20 mouse cellular contexts compared by ENCODE assay signal in genomic region chr13:96735175-96735574, GRCm38 (mm10). TPM values are rescaled to one million over a fixed set of nuclear protein-coding genes. Genes with fewer than 3 reads are reported as not detected.
DNase-seq lines count a peak whose midpoint lies in the region; ATAC-seq and TF ChIP-seq lines count a peak whose summit lies in the region.
"Had no signal": no experiment of that assay in that cellular context is flagged by ENCODE, and none has a peak within 500 bp of the region (broad histone marks: within the 10 kb centered on the region; RNA-seq: fewer than 3 reads in every experiment).

No protein-coding gene starts in this region.

- H3K4me3 ChIP-seq in hindbrain, embryonic 14.5 days (replicated peaks; ENCODE audit: low read length) = no peak overlapping the region
- no peak overlapping the region for H3K4me3 ChIP-seq in hindbrain, embryonic 12.5 days
- H3K4me3 ChIP-seq in liver, postnatal 0 days (ENCODE audit: low read depth, low read length) = no peak overlapping the region
- H3K4me3 ChIP-seq: embryonic facial prominence, embryonic 12.5 days; gastrocnemius, adult 2 months; heart, embryonic 10.5 days; limb, embryonic 12.5 days; midbrain, embryonic 15.5 days; neural tube, embryonic 12.5 days had no signal

- H3K27me3 ChIP-seq in hindbrain, embryonic 14.5 days (ENCODE audit: control insufficient read depth, insufficient read depth, low read length) = no peaks in the 10 kb centered on the region
- no peaks in the 10 kb centered on the region for H3K27me3 ChIP-seq in hindbrain, embryonic 12.5 days
- H3K27me3 ChIP-seq in liver, postnatal 0 days (ENCODE audit: insufficient read depth, low read length) = no peaks in the 10 kb centered on the region
- H3K27me3 ChIP-seq: embryonic facial prominence, embryonic 12.5 days; limb, embryonic 12.5 days; midbrain, embryonic 15.5 days; neural tube, embryonic 12.5 days had no signal

- no peak overlapping the region for H3K4me2 ChIP-seq in hindbrain, embryonic 14.5 days (replicated peaks)
- H3K4me2 ChIP-seq in hindbrain, embryonic 12.5 days (replicated peaks) = no peak overlapping the region
- H3K4me2 ChIP-seq in liver, postnatal 0 days (ENCODE audit: low read depth, low read length) = no peak overlapping the region
- H3K4me2 ChIP-seq: embryonic facial prominence, embryonic 12.5 days; limb, embryonic 12.5 days; midbrain, embryonic 15.5 days; neural tube, embryonic 12.5 days had no signal

- ATAC-seq in hindbrain, embryonic 14.5 days (ENCODE audit: low FRiP score) = no peak
- ATAC-seq in hindbrain, embryonic 12.5 days (ENCODE audit: low FRiP score) = no peak
- no peak for ATAC-seq in liver, postnatal 0 days
- ATAC-seq: midbrain, embryonic 15.5 days had no signal

- H3K27ac ChIP-seq in hindbrain, embryonic 14.5 days = no peak overlapping the region
- H3K27ac ChIP-seq in hindbrain, embryonic 12.5 days = no peak overlapping the region
- no peak overlapping the region for H3K27ac ChIP-seq in liver, postnatal 0 days (ENCODE audit: low read depth)
- H3K27ac ChIP-seq: embryonic facial prominence, embryonic 12.5 days; gastrocnemius, adult 2 months; heart, embryonic 10.5 days; limb, embryonic 12.5 days; midbrain, embryonic 15.5 days; neural tube, embryonic 12.5 days had no signal

- TF ChIP-seq EP300 in liver, postnatal 0 days (IDR thresholded peaks at IDR 0.05; ENCODE audit: low read depth) = no peak

- TF ChIP-seq CTCF in liver, postnatal 0 days (IDR thresholded peaks at IDR 0.05; ENCODE audit: low read depth) = peak; percentile 65

- H3K4me1 ChIP-seq in hindbrain, embryonic 14.5 days (replicated peaks; ENCODE audit: control insufficient read depth, insufficient read depth, low read length) = no peaks in the 10 kb centered on the region
- no peaks in the 10 kb centered on the region for H3K4me1 ChIP-seq in hindbrain, embryonic 12.5 days
- H3K4me1 ChIP-seq in liver, postnatal 0 days (ENCODE audit: insufficient read depth) = peaks cover 8% of the 10 kb centered on the region; the same call in 1 of the 2 replicates
- H3K4me1 ChIP-seq: embryonic facial prominence, embryonic 12.5 days; heart, embryonic 10.5 days; limb, embryonic 12.5 days; midbrain, embryonic 15.5 days; neural tube, embryonic 12.5 days had no signal

- H3K36me3 ChIP-seq in hindbrain, embryonic 14.5 days (replicated peaks; ENCODE audit: control insufficient read depth, insufficient read depth) = no peaks in the 10 kb centered on the region
- no peaks in the 10 kb centered on the region for H3K36me3 ChIP-seq in hindbrain, embryonic 12.5 days
- no peaks in the 10 kb centered on the region for H3K36me3 ChIP-seq in liver, postnatal 0 days (replicated peaks; ENCODE audit: insufficient read depth, low read length)
- H3K36me3 ChIP-seq: embryonic facial prominence, embryonic 12.5 days; heart, embryonic 10.5 days; limb, embryonic 12.5 days; midbrain, embryonic 15.5 days; neural tube, embryonic 12.5 days had no signal

- H3K9me3 ChIP-seq in hindbrain, embryonic 14.5 days (ENCODE audit: control insufficient read depth, low read length) = no peaks in the 10 kb centered on the region
- no peaks in the 10 kb centered on the region for H3K9me3 ChIP-seq in hindbrain, embryonic 12.5 days (replicated peaks)
- no peaks in the 10 kb centered on the region for H3K9me3 ChIP-seq in liver, postnatal 0 days (ENCODE audit: low read length)
- H3K9me3 ChIP-seq: embryonic facial prominence, embryonic 12.5 days; heart, embryonic 10.5 days; limb, embryonic 12.5 days; midbrain, embryonic 15.5 days; neural tube, embryonic 12.5 days had no signal

- 39% methylated on average over 1 of the region's 1 CpGs for WGBS in hindbrain, embryonic 14.5 days
- WGBS in hindbrain, embryonic 12.5 days = 46% methylated on average over 1 of the region's 1 CpGs
- WGBS in liver, postnatal 0 days (ENCODE audit: insufficient replicate concordance) = 21% methylated on average over 1 of the region's 1 CpGs

- DNase-seq in hindbrain, embryonic 14.5 days (ENCODE audit: low spot score) = peak; percentile 51
- DNase-seq in liver, postnatal 0 days = no peak
- DNase-seq in liver = no peak
- peak; percentile 29 for DNase-seq in Muller cell, postnatal 12 days (ENCODE audit: inconsistent ontology term)
- peak; percentile 5 for DNase-seq in retina, postnatal 7 days (ENCODE audit: low read depth, low spot score)
- no peak for DNase-seq in gastrocnemius, adult 8-10 months (ENCODE audit: low spot score in 2 of 2)
- DNase-seq: cerebellum, adult 8-10 months; gastrocnemius, adult 2 months; layer of hippocampus, adult 9-11 months; lung, postnatal 36 days; right cerebral cortex, adult 18-20 months had no signal

- no peak overlapping the region for H3K9ac ChIP-seq in hindbrain, embryonic 14.5 days
- H3K9ac ChIP-seq in hindbrain, embryonic 12.5 days = no peak overlapping the region
- no peak overlapping the region for H3K9ac ChIP-seq in liver, postnatal 0 days (replicated peaks)
- H3K9ac ChIP-seq: embryonic facial prominence, embryonic 12.5 days; limb, embryonic 12.5 days; midbrain, embryonic 15.5 days; neural tube, embryonic 12.5 days had no signal

RNA-seq across cellular contexts. Expression of gene Ankrd31, which starts 12.9 kb away (rescaled TPM):
- 0.23 TPM in 1 of 2 replicates, not detected in the other for polyA plus RNA-seq in hindbrain, embryonic 14.5 days (2014; fragmentation: Nextera tagmentation; extraction: Ambion mirVana)
- not detected in 2 replicates for polyA plus RNA-seq in hindbrain, embryonic 12.5 days (2016; fragmentation: Nextera tagmentation; extraction: Ambion mirVana)
- 0.02 TPM in 1 of 2 replicates, not detected in the other for polyA plus RNA-seq in liver, postnatal 0 days (2015; fragmentation: Nextera tagmentation; extraction: Ambion mirVana)
- not detected for total RNA-seq in gastrocnemius, adult 8-10 months (2022)
- total RNA-seq: gastrocnemius, adult 2 months; hematopoietic stem cell, adult 5-6 weeks had no signal
- polyA plus RNA-seq: embryonic facial prominence, embryonic 12.5 days; forebrain, embryonic 11.5 days; heart, embryonic 10.5 days; kidney, embryonic 14.5 days; limb, embryonic 12.5 days; neural tube, embryonic 12.5 days had no signal

Comparison
In these comparisons a context has a peak if more than half of its experiments do, and no peak if none do; other contexts are left out.
1. DNase-seq: peak in hindbrain, embryonic 14.5 days (single experiment), Muller cell, postnatal 12 days (single experiment) and retina, postnatal 7 days (single experiment); none in liver, postnatal 0 days (single experiment), liver (single experiment) and gastrocnemius, adult 8-10 months (0 of 2).